Mouse (Mus musculus): ENCODE data around the gene Mov10. TPM values are rescaled to one million over a fixed set of nuclear protein-coding genes. Genes with fewer than 3 reads are reported as not detected.
"Not testable (repeated sequence)": the region's sequence is repeated elsewhere in the genome, so short reads cannot be mapped to it uniquely, and the experiment has no call there.

Gene Mov10
- polyA plus RNA-seq, 1 experiment: 13.5 TPM

DNA sequence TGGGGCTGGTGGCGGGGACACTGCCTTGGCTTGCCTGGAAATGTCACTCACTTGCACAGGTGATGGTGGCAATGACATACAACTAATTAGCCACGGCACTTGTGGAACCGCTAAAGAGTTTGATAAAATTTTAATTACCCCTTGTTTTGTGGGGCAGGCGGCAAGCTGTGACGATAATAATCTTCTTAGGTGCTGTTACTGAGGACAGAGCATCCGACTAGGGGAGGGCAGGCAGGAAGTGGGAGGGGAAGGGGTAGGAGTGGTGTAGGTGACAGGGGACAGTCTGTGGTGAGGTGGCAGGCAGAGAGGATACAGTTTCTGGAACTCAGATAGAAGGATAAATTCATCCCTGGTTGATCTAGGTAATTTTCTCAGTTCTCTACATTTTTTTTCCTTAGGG is 46.9 kb downstream of the Mov10 start:
- DNase-seq: no peak
- WGBS: 58% methylated on average over 6 of the region's 6 CpGs
- no peak for TF ChIP-seq CTCF (IDR thresholded peaks at IDR 0.05; ENCODE audit: insufficient read depth, low read length)
- TF ChIP-seq POLR2A (IDR thresholded peaks at IDR 0.05; ENCODE audit: borderline replicate concordance, extremely low read depth, low read depth, low read length): no peak
- no peaks in the 10 kb centered on the region for H3K4me1 ChIP-seq (ENCODE audit: control insufficient read depth, insufficient read depth, low read length)
- no peak overlapping the region for H3K4me3 ChIP-seq (replicated peaks; ENCODE audit: extremely low read depth, low read depth, low read length)

DNA sequence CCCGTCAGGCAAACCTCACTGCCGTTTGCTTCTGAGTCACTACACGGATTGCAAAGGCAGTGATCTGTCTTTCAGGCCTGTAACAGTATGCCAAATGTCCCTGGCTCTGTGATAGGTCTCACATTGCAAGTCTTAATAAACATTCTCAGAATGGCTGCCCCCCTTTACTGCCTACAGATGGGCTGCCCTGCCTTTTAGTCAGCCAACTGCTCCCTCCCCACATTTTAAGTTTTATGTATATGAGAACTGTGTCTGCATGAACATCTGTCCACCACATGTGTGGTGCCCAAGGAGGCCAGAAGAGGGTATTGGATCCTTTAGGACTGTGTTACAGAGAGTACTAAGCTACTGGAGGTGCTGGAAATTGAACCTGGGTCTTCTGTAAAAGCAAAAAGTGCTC is 47.4 kb downstream of the Mov10 start:
- no peaks in the 10 kb centered on the region for H3K4me1 ChIP-seq (ENCODE audit: control insufficient read depth, insufficient read depth, low read length)
- no peak for TF ChIP-seq CTCF (IDR thresholded peaks at IDR 0.05; ENCODE audit: insufficient read depth, low read length)
- H3K4me3 ChIP-seq (replicated peaks; ENCODE audit: extremely low read depth, low read depth, low read length): no peak overlapping the region
- WGBS: 62% methylated on average over 3 of the region's 3 CpGs
- no peak for DNase-seq

DNA sequence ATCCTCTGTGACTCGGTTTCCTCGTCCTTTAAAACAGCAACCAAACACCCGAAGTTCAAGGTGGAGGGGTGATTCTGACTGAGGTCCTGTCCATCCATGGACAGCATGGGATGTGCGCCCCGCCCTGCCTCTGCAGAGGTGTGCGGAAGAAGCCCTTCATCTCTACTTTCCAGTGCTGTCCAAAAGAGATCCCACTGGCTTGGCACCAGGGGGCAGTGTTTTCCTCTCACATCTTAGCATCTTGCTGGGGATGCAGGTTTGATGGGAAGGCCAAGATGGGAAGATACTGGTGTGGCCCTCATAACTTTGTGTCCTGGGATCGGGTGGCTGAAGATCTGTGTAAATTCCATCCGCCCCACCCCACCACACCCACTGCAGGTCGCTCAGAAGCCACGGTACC is 48.3 kb downstream of the Mov10 start:
- peak; percentile 70 for TF ChIP-seq CTCF (IDR thresholded peaks at IDR 0.05; ENCODE audit: insufficient read depth, low read length)
- TF ChIP-seq POLR2A (IDR thresholded peaks at IDR 0.05; ENCODE audit: borderline replicate concordance, extremely low read depth, low read depth, low read length): no peak
- Histone ChIP-seq H3K4me1 (ENCODE audit: control insufficient read depth, insufficient read depth, low read length) (no peaks in the 10 kb centered on the region), H3K4me3 (replicated peaks; ENCODE audit: extremely low read depth, low read depth, low read length) (no peak overlapping the region)
- peak; percentile 60 for DNase-seq
- 62% methylated on average over 10 of the region's 10 CpGs for WGBS

DNA sequence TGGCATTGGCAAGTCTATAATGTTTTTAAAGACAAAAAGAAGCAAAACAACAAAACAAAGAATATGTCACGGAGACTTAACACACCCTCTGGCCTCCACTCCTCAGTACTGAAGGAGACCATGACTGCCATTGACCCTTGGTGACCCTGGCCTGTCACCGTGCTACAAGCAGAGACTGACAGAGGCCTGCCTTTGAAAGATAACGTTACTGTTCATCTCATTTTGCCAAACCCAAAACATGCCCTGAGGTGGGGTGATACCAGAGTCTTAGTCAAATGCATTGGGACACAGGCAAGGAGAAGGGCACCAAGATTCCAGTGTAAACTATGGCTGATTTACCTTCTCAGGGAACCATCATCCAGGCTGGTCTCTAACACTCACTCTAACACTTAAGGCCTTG is 49.2 kb downstream of the Mov10 start:
- no peak overlapping the region for H3K4me3 ChIP-seq (replicated peaks; ENCODE audit: extremely low read depth, low read depth, low read length)
- TF ChIP-seq CTCF (IDR thresholded peaks at IDR 0.05; ENCODE audit: insufficient read depth, low read length): no peak
- no peak for TF ChIP-seq POLR2A (IDR thresholded peaks at IDR 0.05; ENCODE audit: borderline replicate concordance, extremely low read depth, low read depth, low read length)
- no peaks in the 10 kb centered on the region for H3K4me1 ChIP-seq (ENCODE audit: control insufficient read depth, insufficient read depth, low read length)
- no peak for DNase-seq
- 66% methylated on average over 3 of the region's 3 CpGs for WGBS

GRCm38 (mm10) chr3:104767716-104768115 is 50.6 kb downstream of the Mov10 start:
- no peak for TF ChIP-seq POLR2A (IDR thresholded peaks at IDR 0.05; ENCODE audit: borderline replicate concordance, extremely low read depth, low read depth, low read length)
- TF ChIP-seq CTCF (IDR thresholded peaks at IDR 0.05; ENCODE audit: insufficient read depth, low read length): no peak
- Histone ChIP-seq H3K4me3 (replicated peaks; ENCODE audit: extremely low read depth, low read depth, low read length) (no peak overlapping the region), H3K4me1 (ENCODE audit: control insufficient read depth, insufficient read depth, low read length) (no peaks in the 10 kb centered on the region)
- WGBS: 60% methylated on average over 4 of the region's 4 CpGs
- DNase-seq: no peak

- no peaks in the 10 kb centered on the region for H3K4me1 ChIP-seq (ENCODE audit: control insufficient read depth, insufficient read depth, low read length)
- no peak for DNase-seq
- no peak overlapping the region for H3K4me3 ChIP-seq (replicated peaks; ENCODE audit: extremely low read depth, low read depth, low read length)
- TF ChIP-seq CTCF (IDR thresholded peaks at IDR 0.05; ENCODE audit: insufficient read depth, low read length) (no peak), POLR2A (IDR thresholded peaks at IDR 0.05; ENCODE audit: borderline replicate concordance, extremely low read depth, low read depth, low read length) (no peak)
- WGBS: 52% methylated on average over 2 of the region's 2 CpGs
These were observed 51.2 kb downstream of the Mov10 start for GRCm38 (mm10) chr3:104767141-104767540.

- DNase-seq: no peak
- no peak overlapping the region for H3K4me3 ChIP-seq (replicated peaks; ENCODE audit: extremely low read depth, low read depth, low read length)
- H3K4me1 ChIP-seq (ENCODE audit: control insufficient read depth, insufficient read depth, low read length): no peaks in the 10 kb centered on the region
- TF ChIP-seq CTCF (IDR thresholded peaks at IDR 0.05; ENCODE audit: insufficient read depth, low read length) (peak; percentile 30; the same call in 1 of the 2 replicates), POLR2A (IDR thresholded peaks at IDR 0.05; ENCODE audit: borderline replicate concordance, extremely low read depth, low read depth, low read length) (no peak)
- 13% methylated on average over 4 of the region's 4 CpGs for WGBS
These were observed 53.3 kb downstream of the Mov10 start for GRCm38 (mm10) chr3:104765021-104765420.

- 31% methylated on average over 20 of the region's 20 CpGs for WGBS
- DNase-seq; H3K4me3 ChIP-seq (replicated peaks; ENCODE audit: extremely low read depth, low read depth, low read length); H3K4me1 ChIP-seq (ENCODE audit: control insufficient read depth, insufficient read depth, low read length): not testable (repeated sequence)
These were observed 56.1 kb downstream of the Mov10 start for GRCm38 (mm10) chr3:104762103-104762863.

- TF ChIP-seq CTCF (IDR thresholded peaks at IDR 0.05; ENCODE audit: insufficient read depth, low read length) (no peak), POLR2A (IDR thresholded peaks at IDR 0.05; ENCODE audit: borderline replicate concordance, extremely low read depth, low read depth, low read length) (no peak)
- Histone ChIP-seq H3K4me3 (replicated peaks; ENCODE audit: extremely low read depth, low read depth, low read length) (no peak overlapping the region), H3K4me1 (ENCODE audit: control insufficient read depth, insufficient read depth, low read length) (no peaks in the 10 kb centered on the region)
- WGBS: 30% methylated on average over 5 of the region's 5 CpGs
- DNase-seq: no peak
These were observed 59.5 kb downstream of the Mov10 start for GRCm38 (mm10) chr3:104758869-104759268.

DNA sequence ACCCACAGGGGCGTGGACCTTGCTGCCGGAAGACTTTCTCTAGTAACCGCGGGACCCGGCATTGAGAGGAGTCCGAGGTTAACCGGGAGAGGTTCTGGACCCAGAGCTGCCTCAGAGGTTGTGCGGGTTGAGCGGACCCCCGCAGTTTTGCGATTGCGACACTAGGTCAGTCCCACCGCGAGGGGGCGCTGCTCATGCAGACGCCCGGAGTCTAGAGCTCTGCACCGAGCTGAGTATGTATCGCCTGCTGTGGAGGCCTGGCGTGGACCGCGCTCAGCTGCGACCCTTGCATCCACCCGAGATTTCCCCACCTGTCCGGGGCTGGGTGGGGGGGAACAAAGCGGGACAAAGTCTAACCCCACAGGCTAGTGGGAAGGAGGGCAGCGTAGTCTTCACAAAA is 60.0 kb downstream of the Mov10 start:
- Histone ChIP-seq H3K4me1 (ENCODE audit: control insufficient read depth, insufficient read depth, low read length) (no peaks in the 10 kb centered on the region), H3K4me3 (replicated peaks; ENCODE audit: extremely low read depth, low read depth, low read length) (peak overlapping the region; percentile 28)
- TF ChIP-seq POLR2A (IDR thresholded peaks at IDR 0.05; ENCODE audit: borderline replicate concordance, extremely low read depth, low read depth, low read length) (no peak), CTCF (IDR thresholded peaks at IDR 0.05; ENCODE audit: insufficient read depth, low read length) (peak; percentile 67)
- 3% methylated on average over 27 of the region's 27 CpGs for WGBS
- peak; percentile 60 for DNase-seq
